Mouse (Mus musculus): ENCODE data around the gene Slc6a19. TPM values are rescaled to one million over a fixed set of nuclear protein-coding genes. Genes with fewer than 3 reads are reported as not detected.
A peak's percentile ranks its signal among the peaks of the same experiment; 100 is the strongest.
"Not testable (repeated sequence)": the region's sequence is repeated elsewhere in the genome, so short reads cannot be mapped to it uniquely, and the experiment has no call there.

The Slc6a19 gene
- polyA plus RNA-seq, 1 experiment = 0.77 TPM

DNA sequence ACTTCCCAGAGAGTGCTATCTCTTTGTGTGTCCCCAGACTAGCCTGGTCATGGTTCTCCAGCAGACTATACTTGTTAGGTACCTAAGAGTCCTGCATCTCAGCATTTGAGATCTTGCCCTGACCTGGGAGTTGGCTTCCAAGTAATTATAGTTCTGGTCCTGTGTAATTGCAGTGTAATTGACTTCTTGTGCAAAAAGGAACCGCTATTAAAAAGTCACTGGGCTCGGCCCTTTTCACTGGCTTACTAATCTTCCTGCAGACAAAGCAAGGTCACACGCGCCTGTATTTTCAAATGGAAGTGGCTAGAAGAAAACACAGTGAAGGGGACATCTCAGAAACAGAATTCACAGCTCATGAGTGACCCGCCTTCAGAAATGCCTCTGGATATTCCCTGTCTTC is 7.1 kb upstream of the Slc6a19 start:
- TF ChIP-seq CTCF (IDR thresholded peaks at IDR 0.05; ENCODE audit: borderline replicate concordance, insufficient read depth, low read depth, low read length) = no peak
- TF ChIP-seq POLR2A (IDR thresholded peaks at IDR 0.05; ENCODE audit: borderline replicate concordance, insufficient read depth, low read length) = no peak
- no peaks in the 10 kb centered on the region for H3K27me3 ChIP-seq (ENCODE audit: control insufficient read depth, insufficient read depth, low read length)
- WGBS = 94% methylated on average over 5 of the region's 5 CpGs

DNA sequence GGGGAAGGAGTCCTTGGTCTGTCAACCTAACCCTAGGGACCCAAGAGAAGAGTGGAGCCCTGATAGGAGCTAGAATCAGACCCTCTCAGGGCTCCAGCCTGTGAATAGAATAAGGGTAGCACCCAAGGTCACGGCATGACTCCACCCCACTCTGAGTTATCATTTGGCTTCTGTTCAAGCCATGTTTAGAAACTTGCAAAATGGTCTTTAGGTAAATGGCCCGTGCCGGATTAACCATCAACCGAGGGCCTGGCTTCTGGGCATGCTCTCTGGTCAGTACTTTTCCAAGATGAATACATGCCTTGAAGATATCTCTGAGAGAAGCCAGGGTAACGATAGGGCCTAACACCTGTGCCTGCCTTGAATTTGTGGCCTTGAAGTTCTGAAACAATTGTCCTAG is 6.6 kb upstream of the Slc6a19 start:
- Histone ChIP-seq H3K27ac (ENCODE audit: insufficient read depth, low read length) (no peak overlapping the region), H3K27me3 (ENCODE audit: control insufficient read depth, insufficient read depth, low read length) (no peaks in the 10 kb centered on the region), H3K4me3 (replicated peaks; ENCODE audit: insufficient read depth, low read depth, low read length) (no peak overlapping the region), H3K4me1 (ENCODE audit: control insufficient read depth, insufficient read depth, low read length) (no peaks in the 10 kb centered on the region)
- TF ChIP-seq POLR2A (IDR thresholded peaks at IDR 0.05; ENCODE audit: borderline replicate concordance, insufficient read depth, low read length) (no peak), CTCF (IDR thresholded peaks at IDR 0.05; ENCODE audit: borderline replicate concordance, insufficient read depth, low read depth, low read length) (no peak)
- no peak for DNase-seq
- 89% methylated on average over 5 of the region's 5 CpGs for WGBS

More for the DNA sequence above, 7.1 kb upstream of the Slc6a19 start:
- Histone ChIP-seq H3K4me3 (replicated peaks; ENCODE audit: insufficient read depth, low read depth, low read length) (no peak overlapping the region), H3K4me1 (ENCODE audit: control insufficient read depth, insufficient read depth, low read length) (no peaks in the 10 kb centered on the region), H3K27ac (ENCODE audit: insufficient read depth, low read length) (no peak overlapping the region)
- DNase-seq = no peak

DNA sequence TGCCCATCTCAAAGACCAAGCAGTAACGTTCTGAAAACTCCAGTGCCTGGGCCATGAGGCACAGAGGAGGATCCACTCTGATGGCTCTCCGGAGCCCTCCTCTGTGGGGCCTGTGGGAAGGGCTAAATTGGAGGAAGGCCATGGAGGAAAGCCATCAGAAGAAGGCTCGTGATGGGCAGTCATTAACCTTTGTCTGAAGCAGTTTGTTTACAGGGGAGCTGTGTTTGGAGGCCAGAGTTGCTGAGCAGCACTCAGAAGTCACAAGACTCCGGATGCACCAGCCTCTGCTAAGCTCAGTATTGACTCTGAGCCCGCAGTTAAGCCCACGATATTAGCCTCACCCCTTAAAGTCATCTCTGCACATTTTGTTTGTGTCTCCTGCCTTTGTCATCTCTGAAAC is 4.8 kb upstream of the Slc6a19 start:
- no peak for DNase-seq
- H3K27ac ChIP-seq (ENCODE audit: insufficient read depth, low read length) = no peak overlapping the region
- H3K27me3 ChIP-seq (ENCODE audit: control insufficient read depth, insufficient read depth, low read length) = no peaks in the 10 kb centered on the region
- 49% methylated on average over 6 of the region's 6 CpGs for WGBS
- no peaks in the 10 kb centered on the region for H3K4me1 ChIP-seq (ENCODE audit: control insufficient read depth, insufficient read depth, low read length)
- no peak overlapping the region for H3K4me3 ChIP-seq (replicated peaks; ENCODE audit: insufficient read depth, low read depth, low read length)
- no peak for TF ChIP-seq CTCF (IDR thresholded peaks at IDR 0.05; ENCODE audit: borderline replicate concordance, insufficient read depth, low read depth, low read length)
- TF ChIP-seq POLR2A (IDR thresholded peaks at IDR 0.05; ENCODE audit: borderline replicate concordance, insufficient read depth, low read length) = no peak

DNA sequence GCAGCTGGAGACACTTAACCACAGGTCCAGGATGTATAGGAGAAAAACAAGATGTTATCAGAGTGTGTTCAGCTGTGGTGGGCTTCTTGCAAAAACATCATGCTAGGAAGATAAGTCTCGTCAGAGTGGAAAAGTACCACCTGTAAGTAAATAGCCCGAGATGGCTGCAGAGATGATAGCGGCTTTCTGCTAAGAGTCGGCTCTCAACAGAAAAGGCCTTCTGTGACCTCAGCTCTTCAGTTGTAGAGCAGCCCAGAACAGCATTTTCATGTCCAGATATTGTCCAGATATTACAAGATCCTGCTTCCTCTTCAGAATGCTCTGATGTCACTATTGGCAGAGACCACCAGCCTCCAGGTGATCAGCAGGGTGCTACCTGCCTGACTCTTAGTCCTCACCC is 1.2 kb downstream of the Slc6a19 start:
- not testable (repeated sequence) for H3K27ac ChIP-seq (ENCODE audit: insufficient read depth, low read length); H3K27me3 ChIP-seq (ENCODE audit: control insufficient read depth, insufficient read depth, low read length); DNase-seq; H3K4me3 ChIP-seq (replicated peaks; ENCODE audit: insufficient read depth, low read depth, low read length)
- 94% methylated on average over 4 of the region's 4 CpGs for WGBS
- peaks cover 10% of the 10 kb centered on the region for H3K4me1 ChIP-seq (ENCODE audit: control insufficient read depth, insufficient read depth, low read length)

DNA sequence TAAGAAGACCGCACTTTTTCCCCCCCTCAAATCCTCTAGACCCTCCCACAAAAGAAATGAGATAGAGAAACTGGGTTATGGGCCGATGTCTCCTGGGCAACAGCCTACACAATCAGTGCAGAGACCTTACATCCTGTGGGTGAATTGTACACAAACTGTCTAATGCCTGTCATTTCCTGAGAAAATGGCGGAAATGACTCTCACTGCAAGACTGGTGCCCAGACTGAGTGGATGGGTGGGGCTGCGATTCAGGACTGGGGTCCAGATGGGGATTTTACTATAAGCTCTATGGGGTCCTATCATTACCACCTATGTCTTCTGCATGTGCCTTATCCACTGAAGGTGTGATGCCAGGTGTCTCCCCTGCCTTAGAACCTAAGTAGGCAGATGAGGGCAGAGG is 1.9 kb downstream of the Slc6a19 start:
- Histone ChIP-seq H3K4me3 (replicated peaks; ENCODE audit: insufficient read depth, low read depth, low read length) (no peak overlapping the region), H3K4me1 (ENCODE audit: control insufficient read depth, insufficient read depth, low read length) (peaks cover 10% of the 10 kb centered on the region), H3K27me3 (ENCODE audit: control insufficient read depth, insufficient read depth, low read length) (no peaks in the 10 kb centered on the region), H3K27ac (ENCODE audit: insufficient read depth, low read length) (no peak overlapping the region)
- TF ChIP-seq CTCF (IDR thresholded peaks at IDR 0.05; ENCODE audit: borderline replicate concordance, insufficient read depth, low read depth, low read length) (no peak), POLR2A (IDR thresholded peaks at IDR 0.05; ENCODE audit: borderline replicate concordance, insufficient read depth, low read length) (no peak)
- DNase-seq = no peak
- WGBS = 88% methylated on average over 4 of the region's 4 CpGs

DNA sequence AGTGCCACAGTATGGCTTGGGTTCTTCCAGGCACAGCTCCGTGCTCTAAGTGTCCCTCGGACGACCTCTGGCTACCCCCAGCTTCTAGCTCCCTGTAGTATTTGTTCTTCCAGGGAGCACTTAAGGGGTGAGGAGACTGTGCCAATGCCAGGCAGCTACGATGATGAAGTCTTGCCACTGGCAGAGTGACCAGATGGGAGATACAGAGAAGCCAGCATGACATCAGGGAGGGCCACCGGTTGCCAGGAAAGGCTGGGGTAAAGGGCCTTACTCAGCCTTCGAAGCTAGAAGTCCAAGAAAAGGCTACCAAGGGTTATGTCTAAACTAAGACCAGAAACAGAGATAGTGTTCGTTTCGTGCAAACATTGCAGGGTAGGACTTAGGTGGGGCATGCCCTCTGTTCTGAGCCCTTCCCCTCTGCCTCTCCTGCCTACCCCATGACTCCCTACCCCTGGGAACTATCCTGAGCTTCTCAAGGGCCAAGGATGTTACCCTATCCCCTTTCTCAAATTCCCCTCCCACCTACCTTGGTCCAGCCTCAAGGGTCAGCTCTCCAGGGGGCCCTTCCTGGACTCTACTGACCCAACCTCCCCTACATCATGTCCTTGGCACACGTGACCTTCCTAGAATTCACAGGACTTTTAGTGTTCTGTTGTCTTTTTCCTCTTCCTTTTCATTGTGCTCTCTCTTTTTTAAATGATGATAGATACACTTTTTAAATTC is 3.3 kb downstream of the Slc6a19 start:
- TF ChIP-seq POLR2A (IDR thresholded peaks at IDR 0.05; ENCODE audit: borderline replicate concordance, insufficient read depth, low read length) = no peak
- peak; percentile 24 to 44 for DNase-seq
- 35% methylated on average over 9 of the region's 9 CpGs for WGBS
- peaks cover 10% of the 10 kb centered on the region for H3K4me1 ChIP-seq (ENCODE audit: control insufficient read depth, insufficient read depth, low read length)
- H3K27me3 ChIP-seq (ENCODE audit: control insufficient read depth, insufficient read depth, low read length) = no peaks in the 10 kb centered on the region
- no peak overlapping the region for H3K4me3 ChIP-seq (replicated peaks; ENCODE audit: insufficient read depth, low read depth, low read length)
- no peak overlapping the region for H3K27ac ChIP-seq (ENCODE audit: insufficient read depth, low read length)

DNA sequence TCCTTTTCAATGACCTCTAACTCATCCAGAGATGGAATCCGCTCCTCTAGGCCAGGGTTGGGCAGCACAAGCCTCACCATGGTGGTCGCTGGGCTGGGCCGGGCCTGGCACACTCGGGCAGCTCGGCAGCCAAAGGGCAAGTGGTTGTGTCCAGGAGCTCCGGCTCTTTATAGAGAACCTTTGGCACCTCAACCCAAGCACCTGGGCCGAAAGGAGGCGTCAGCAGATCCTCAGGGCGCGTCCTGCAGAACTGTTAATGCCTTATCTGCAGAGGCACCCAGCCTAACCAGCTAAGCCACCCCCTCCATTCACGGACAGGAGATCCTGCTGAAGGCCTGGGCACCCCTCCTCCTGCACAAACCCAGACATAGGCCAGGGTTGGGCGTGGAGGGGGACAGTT is 4.1 kb downstream of the Slc6a19 start:
- Histone ChIP-seq H3K4me1 (ENCODE audit: control insufficient read depth, insufficient read depth, low read length) (peaks cover 10% of the 10 kb centered on the region), H3K4me3 (replicated peaks; ENCODE audit: insufficient read depth, low read depth, low read length) (no peak overlapping the region), H3K27me3 (ENCODE audit: control insufficient read depth, insufficient read depth, low read length) (no peaks in the 10 kb centered on the region), H3K27ac (ENCODE audit: insufficient read depth, low read length) (no peak overlapping the region)
- TF ChIP-seq POLR2A (IDR thresholded peaks at IDR 0.05; ENCODE audit: borderline replicate concordance, insufficient read depth, low read length) (no peak), CTCF (IDR thresholded peaks at IDR 0.05; ENCODE audit: borderline replicate concordance, insufficient read depth, low read depth, low read length) (no peak)
- DNase-seq = no peak
- WGBS = 61% methylated on average over 12 of the region's 12 CpGs

DNA sequence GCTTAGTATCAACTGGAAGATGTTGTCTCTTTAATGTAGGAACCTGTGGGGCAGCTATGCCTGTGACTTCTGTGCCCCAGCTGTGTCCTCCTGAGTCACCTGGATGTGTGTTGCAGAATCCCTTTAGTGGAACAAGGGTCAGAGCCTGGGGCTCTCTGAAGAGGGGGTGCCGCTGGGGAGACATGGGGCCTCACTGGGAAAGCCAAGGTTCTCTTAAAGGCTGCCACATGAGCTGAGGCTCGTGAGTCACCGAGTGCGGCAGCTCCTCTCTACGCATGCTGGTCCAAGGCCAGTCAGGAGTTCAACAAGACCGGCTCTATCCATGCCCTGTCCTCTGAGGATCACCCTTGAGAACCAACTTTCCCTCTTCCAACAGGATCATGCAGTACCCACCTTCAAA is 5.0 kb downstream of the Slc6a19 start:
- DNase-seq = no peak
- Histone ChIP-seq H3K4me1 (ENCODE audit: control insufficient read depth, insufficient read depth, low read length) (peaks cover 10% of the 10 kb centered on the region), H3K4me3 (replicated peaks; ENCODE audit: insufficient read depth, low read depth, low read length) (no peak overlapping the region), H3K27me3 (ENCODE audit: control insufficient read depth, insufficient read depth, low read length) (no peaks in the 10 kb centered on the region), H3K27ac (ENCODE audit: insufficient read depth, low read length) (no peak overlapping the region)
- TF ChIP-seq CTCF (IDR thresholded peaks at IDR 0.05; ENCODE audit: borderline replicate concordance, insufficient read depth, low read depth, low read length) (no peak), POLR2A (IDR thresholded peaks at IDR 0.05; ENCODE audit: borderline replicate concordance, insufficient read depth, low read length) (no peak)
- WGBS = 95% methylated on average over 6 of the region's 6 CpGs

Measured in cerebellum, adult 2 months (tissue).